Mouse (Mus musculus) kidney, adult 8-10 months (tissue): ENCODE measurements at regions not wholly inside any gene's neighbourhood (a gene's known extent, or its start where the extent isn't known, plus 50 kb on each side); places are given as distances from the start of the nearest gene placed in this dataset.
A peak's percentile ranks its signal among the peaks of the same experiment; 100 is the strongest.
"Not testable (repeated sequence)": the region's sequence is repeated elsewhere in the genome, so short reads cannot be mapped to it uniquely, and the experiment has no call there.

Experiments used
- DNase-seq, 2 experiments: peaks; one replicate each; pipeline ENCODE4 v3.0.0; 2022

DNA sequence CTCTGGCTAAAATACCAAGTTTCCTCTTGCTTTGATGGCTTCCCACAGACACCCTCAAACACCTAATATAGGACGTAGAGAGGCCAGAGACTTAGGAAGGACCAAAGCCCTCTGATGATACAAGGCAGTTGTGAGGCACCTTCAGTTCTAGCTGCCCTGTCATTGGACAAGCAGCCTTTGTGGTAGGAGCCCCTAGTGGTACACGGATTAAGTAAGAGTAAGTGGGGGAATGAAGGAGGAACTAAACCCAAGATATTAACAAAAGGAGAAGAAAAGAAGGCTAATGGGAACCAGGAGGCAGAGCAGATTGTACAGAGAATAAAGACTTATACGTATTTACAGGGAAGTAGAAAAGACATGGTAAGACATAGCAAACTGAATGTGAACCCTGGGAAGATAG, 352.3 kb upstream of the Tmco5 start:
- not testable (repeated sequence) for DNase-seq

DNA sequence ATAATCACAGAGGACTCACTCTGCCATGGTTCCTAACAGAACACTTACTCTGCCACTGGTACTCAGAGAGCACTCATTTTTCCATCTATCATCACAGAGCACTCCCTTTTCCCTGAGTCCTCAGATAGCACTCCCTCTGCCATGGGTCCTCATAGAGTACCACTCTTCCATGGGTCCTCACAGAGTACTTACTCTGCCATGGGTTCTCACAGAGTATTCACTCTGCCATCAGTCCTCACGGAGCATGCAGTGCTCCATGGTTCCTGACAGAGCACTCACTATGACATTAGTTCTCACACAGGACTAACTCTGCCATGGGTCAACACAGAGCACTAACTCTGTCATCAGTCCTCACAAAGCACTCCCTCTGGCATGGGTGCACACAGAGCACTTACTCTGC, 342.0 kb upstream of the Tmco5 start:
- no peak for DNase-seq

DNA sequence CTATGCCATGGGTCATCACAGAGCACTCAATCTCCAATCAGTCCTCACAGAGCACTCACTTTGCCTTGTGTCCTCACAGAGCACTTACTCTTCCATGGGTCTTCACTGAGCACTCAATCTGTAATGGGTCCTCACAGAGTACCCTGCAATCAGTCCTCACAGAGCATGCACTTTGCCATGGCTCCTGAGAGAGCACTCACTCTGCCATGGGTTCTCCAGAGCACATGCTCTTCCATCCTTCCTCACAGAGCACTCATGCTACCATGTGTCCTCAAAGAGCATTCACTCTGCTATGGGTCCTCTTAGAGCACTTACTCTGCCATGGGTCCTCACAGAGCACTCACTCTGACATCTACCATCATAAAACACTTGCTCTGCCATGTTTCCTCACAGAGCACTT, 319.1 kb upstream of the Tmco5 start:
- DNase-seq: no peak

DNA sequence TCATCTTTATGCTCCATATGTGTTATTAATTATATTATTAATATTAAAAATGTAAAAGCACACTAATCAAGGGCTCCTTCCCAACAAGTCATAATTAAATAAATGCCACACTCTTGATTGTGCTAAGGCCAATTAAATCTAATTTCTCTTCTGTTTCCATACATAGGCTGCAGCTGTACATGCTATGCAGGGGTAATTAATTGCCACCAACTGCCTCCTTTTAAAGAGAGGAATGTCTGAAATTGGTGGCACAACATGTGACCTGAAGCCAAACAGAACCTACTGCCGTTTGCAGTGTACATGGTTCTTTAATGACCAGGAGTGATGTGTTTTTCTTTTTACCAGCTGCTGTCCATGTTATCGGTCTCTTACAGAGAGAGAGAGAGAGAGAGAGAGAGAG, 294.5 kb upstream of the Tmco5 start:
- no peak for DNase-seq

DNA sequence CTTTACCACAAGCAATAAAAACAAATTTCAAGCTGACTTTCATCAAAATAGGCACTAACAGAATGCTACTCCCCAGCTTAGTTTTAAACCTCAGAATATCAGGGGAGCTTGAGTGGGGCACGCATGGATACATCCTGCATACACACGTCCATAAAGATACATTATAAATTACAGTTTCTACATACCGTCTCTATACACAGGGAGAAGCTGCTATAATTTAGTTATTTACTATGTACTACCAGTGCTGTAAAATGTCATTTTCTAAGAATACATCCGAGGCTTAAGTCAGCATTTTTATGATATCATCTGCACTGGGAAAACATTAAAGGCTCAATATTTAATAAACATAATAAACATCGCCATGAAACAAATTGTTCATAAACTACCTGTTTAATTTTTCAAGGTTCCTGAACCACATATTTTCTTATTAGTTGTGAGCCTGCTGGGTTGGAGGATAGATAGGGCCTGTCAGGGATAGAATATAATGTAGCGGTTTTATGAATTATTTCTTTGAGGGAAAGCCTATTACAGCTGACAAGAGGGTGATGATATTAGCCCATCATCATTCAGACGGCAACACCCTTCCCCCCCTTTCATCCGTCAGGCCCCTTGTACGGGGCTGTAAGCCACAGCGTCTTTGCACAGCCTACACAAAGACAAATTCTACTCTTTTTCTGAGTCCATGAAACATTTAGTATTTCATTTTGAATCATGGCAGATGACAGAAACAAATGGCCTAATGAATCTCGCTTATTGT, 292.1 kb upstream of the Tmco5 start:
- no peak for DNase-seq

DNA sequence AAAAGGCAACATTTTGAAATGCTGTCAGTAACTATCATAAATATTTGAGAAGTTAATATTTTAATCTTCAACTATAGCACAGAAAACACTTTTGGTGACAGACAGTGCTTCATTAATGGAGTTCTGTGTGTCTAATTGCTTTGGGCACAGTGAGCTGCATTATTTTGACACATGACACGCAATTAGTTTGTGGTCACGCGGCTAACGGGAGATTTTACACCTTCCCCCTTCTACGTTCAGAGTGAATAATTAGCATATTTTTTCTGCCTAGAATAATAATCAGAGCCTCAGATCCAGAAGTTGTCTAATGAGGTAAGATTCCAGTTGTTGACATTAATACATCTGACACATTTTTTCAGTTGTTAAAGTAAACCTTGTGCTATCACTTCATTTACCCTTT, 272.6 kb upstream of the Tmco5 start:
- DNase-seq: no peak

DNA sequence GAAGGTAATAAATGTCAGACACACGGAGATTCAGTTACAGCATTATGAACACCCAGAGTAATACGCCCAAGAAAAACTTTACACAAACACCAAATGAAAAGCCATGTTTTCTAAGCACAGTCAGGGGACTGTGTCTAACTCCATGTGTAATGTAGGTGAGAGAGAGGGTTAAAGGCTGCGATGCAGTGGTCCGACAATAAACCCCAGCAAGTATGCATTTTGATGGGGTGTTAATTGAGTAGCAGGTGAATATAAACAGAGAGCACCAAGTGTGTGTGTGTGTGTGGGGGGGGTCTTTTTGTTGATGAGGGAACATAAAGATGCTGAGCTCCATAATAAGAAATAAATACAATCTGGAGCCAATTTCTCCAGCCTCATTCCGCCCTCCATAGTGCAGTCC, 238.6 kb upstream of the Tmco5 start:
- DNase-seq: no peak

DNA sequence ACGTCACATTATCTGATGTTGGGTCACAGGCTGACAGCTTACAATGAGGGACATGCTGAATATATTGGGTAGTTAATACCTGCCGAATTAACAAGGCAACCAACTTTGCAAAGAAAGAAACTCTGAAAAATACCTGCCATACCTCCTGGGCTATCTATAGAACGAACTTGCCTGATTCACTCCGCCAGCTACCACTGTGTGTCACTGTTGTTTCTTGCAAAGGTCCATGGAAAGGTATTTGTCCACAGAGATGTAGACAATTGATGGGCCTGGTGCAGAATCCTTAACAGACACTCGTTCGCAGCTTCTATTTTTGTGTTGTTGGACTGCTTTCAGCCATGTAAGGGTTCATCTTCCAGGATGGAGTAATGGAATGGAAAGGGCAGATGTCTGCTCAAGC, 226.4 kb upstream of the Tmco5 start:
- DNase-seq: no peak

DNA sequence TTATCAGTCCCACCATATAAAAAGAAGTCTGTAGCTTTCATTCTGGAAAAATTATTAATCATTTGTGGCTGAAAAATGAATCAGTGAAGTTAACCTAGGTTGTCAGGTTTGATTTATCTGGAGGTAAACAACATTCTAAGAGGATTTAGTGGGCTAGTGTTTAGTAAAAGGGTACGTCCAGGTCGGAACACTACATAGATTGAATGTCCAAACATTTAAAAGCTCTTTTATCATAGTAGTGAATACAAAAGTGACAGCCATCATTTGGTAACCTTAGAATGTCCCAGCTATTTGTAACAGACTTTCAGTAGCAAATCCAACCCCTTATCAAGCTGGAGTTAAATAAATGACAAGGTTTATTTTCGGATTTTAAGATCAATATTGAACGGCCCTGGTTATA, 192.7 kb upstream of the Tmco5 start:
- no peak for DNase-seq

DNA sequence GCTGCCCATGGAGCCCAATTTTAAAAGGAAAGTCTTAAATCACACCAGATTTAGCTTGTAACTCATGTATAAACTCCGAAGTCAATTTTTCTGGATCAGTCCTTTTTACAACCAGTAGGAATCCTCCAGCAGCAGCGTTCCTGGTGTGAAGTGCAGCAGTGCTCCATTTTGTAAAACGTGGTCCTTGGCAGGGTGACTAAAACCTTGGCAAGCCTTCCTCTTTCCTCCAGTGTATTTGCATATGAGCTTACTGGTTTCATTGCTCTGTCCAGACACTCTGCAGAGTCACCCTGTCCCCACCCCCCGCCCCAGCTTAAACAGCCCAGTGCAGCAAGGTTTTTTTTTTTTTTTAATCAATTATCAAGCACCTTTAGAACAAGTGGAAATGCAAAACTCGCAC, 180.9 kb upstream of the Tmco5 start:
- DNase-seq: no peak

DNA sequence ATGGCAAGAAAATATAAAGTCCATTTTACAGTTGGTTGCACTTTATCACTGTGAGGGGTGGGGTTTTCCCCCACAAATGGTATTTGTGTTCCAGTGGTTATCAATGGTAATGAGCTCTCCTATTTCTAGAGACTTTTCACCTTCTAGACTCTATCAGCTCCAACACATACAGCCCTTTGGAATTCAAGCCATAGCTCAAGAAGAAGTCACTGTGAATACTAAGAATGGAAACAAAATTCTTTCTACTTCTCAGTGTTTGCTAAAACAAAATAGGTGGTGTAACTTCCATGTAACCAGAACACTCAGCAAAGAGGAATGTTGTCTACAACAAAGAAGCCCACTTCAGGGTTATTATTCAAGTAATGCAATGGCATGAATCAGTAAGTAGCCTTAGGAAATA, 173.8 kb upstream of the Tmco5 start:
- DNase-seq: no peak

DNA sequence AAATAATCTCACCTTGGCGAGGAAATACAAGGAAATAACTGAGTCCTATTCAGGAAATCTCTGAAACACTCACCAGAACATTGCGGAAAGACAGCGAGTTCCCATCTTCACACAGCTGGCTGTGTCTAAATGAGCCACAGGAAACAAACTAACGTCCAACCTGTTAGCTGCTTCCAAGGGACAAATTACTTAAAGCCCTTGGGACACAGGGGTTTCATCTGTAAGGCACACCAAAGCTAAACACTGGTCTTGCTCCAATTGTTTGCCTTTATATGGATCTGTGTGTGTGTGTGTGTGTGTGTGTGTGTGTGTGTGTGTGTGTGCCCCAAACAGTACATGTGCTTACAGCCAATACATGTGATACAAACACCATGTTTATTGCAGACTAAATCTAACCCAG, 168.9 kb upstream of the Tmco5 start:
- peak; percentile 20 to 49 for DNase-seq

DNA sequence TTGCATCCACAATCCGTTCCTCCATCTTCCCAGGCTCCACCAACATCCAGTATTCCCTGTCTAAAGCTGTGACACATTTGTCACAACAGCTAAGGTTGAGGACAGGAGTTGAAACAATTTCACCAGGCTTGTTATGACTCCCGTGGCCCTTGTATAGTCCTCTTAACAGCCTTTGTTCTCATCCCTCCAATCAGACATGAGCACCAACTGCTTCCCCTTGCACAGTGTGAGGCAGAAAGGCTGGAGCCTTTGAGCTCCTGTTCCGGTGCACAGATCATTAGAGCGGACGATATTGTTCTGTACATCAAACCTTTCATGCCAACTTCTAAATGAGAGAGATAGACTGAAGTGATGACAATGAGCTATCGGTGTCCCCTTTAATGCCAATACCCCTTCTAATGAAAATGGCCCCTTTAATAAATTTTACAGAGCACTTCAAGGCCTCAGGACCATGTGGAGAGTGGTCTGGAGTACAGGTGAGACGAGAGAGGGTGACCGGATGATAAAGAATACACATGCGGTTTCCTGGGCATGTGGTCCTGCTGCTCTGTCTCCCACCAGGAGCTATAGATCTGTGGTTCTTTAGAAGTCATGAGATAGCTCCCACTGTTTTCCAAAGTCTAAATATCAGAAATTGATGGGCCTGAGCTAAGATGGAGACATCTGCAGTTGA, 161.8 kb upstream of the Tmco5 start:
- no peak for DNase-seq

DNA sequence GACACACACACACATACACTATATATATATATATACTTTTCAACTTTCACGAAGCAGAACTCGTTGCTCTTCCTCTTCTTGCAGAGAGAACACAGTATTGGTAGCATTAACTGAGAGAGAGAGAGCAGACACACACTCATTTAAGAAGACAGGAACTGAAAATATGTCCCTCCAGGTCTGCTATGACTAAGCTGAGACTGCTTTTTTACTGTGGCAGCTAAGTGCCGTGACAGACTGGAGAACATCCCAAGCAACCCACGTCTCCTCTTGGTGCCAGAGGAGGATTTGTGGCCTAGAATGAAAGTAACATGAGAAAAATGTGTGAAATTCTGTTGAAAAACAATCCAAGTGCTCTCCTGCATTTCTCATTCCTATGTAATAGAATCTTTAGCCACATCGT, 159.9 kb upstream of the Tmco5 start:
- DNase-seq: no peak

DNA sequence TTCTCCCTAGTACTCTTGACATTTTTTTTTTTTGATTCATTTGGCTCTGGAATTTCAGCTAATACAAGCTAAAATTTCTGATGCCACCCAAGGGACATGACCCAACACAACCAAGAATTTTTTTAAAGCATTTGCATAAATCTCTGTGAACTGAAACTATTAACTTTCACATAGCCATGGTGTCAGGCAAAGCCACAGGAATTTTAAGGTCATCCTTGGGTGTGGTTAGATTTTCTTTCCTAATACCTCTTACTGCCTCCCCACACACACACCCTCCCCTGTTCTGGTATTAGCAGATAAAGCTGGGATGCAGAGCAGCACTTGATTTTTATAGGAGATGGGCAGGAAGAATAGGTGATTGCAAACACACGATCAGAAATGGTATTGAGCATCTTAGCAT, 150.9 kb upstream of the Tmco5 start:
- no peak for DNase-seq

DNA sequence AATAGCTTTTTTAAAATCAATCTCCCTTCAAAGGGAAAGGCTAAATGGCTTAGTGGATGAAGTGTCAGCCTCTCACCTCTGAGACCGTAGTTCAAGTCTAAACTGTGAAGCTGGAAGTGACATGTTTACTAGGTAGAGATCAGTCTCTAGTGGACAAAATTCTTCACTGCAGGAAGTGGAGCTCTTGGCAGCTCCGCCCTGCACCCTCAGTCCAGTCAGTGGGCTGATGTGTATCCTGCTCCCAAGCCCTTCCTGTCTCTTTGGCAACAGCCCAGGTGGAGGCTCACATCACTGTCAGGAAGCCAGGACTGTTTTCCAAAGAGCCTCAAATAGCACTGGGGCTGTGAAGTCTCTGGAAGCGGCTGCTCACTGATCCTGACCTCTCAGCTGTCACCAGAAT, 142.8 kb upstream of the Tmco5 start:
- DNase-seq: peak; percentile 75 to 81

DNA sequence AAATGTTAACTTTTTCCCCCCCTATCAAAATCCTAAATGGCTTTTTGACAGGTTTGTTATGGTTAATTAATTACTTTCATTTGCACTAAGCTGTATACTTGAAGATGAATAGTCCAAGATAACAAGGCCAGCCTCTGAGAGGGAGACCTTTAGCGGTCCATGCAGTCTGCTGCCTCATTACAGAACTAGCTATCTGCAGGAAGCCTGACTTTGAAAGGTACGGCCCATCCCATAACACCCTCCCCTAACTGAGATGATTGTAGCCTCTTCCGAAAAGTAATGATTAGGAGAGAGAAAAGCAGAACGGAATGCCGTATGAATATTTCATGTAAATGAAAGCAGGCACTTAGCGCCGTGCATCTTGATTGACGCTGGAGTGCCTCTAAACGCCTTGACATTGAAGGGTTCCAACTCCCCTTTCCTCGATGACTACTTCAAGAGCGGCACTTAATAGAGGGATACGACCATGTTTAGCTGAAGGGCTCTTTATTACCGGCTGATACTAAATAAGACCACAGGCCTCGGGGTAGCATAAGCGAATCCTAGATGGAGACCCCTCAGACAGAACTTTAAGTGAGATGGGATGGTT, 109.9 kb upstream of the Tmco5 start:
- no peak for DNase-seq

DNA sequence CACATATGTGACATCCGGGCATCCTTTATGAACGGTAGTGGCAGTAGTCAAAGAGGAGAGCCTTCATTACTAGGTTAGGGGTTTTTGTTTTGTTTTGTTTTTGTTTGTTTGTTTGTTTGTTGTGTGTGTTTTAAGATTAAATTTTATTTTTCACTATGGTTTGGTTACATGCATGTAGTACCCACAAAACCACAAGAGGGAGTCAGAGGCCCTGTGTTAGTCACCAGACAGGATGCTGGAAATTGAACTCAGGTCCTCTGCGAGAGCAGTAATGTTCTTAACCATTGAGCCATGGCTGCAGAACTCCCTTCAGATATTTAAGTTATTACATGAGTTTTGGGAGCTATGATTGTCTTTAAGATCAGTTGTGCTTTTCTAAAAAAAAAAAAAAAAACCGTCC, 109.3 kb upstream of the Tmco5 start:
- DNase-seq: no peak

DNA sequence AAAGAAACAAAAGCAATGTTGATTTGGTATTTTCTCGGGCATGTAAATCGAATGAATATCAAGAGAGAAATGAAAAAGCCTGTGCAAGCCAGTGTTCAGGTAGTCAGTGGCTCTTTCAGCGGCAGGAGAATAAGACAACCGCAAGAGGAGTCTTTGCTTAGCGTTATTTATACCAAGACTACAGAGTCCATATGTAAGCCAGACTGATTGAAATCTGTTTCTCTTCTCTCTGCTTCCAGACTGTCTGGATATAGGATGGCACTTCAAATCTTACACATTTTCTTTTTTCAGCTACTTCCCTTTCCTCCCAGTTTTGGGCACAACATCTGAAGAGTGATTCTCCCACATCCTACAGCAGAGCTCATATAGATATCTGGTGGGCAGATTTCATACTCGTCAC, 105.9 kb upstream of the Tmco5 start:
- DNase-seq: no peak

DNA sequence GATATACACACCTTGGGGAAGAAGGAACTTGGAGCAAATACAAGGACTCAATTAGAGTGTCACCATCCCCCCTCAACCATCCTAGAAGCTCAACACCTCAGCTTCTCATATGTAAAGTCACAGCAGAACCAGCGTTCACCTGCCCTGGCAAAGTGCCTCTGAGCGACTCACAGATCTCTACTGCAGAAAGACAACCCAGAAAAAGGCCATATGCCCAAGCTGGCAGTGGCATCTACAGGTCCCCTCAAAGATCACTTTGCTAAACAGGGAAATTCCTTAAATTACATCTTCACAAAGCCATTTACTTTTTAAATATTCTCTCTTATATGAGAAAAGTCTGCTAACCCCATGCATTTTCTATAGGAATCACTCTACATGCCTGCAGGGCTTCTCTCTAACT, 78.3 kb upstream of the Tmco5 start:
- DNase-seq: no peak

DNA sequence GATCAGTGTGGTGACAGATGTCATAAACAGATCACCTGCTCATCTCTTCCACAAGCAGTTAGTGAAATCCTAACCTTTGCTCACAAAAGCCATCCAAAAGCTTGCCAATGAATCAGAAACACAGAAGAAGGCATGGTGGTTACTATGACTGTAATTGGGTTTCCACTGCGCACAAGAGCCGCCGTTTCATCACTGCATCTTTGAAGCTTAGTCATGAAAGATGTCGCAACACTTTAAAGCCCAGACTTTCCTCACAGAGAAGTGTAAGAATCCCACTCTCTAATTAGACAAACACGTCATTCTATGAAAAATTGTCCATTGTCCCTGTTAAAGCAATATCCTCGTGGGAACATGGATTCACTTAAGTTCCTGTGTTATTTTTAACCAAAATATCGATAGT, 76.9 kb upstream of the Tmco5 start:
- no peak for DNase-seq

DNA sequence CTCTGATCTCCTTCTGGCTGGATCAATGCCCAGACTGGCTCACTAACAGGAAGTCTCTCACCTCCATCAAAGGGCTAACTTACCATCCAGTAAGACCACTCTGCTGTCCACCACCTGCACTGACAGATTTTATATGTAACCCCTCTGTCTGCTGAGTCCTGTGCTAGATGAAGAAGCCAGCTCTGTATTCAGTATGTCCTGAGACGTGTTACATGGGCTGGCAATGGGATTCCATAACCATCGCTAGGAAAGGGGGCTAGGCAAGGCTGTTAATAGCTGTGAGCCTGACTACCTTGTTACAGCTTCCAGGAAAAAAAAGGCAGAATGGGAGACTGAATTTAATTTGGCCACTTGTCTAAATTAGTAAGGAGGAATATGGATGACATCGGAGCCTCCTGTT, 71.3 kb upstream of the Tmco5 start:
- DNase-seq: no peak

DNA sequence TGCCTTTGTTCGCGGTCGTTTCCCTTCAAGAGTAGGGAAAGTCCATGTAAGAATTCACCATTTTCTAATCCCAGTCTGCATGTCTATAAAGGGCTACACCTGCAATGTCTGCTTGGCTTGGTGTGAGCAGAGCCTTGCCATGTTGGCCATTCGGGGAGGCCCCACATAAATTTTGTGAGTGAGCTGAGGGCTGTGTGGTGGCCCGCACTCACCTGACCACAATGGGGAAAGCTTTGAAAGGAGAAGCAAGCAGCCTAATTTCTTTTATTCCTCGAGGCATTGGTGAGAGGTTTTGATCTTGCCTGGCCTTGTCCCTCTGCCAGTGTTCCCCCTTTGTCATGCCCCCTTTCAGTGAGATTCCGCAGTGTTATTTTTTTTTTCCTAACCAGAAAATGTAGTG, 70.9 kb upstream of the Tmco5 start:
- DNase-seq: no peak

DNA sequence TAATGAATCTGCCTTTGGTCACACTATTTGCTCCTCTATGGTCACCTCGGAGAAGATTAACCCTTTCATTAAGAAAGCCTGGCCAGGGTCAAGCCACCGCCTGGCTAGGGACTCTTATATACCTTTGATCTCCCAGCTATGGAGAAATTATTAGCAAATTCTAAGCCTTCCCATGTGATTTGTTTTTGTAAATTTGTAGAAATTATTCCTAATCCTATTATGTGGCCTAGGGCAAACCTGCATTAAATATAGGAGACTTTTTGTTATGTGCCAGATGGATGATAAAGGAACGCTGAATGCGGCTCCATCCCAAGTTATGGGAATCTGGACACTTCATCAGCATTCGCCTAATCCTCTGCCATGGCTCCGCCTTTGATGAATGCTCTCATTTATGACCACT, 70.4 kb upstream of the Tmco5 start:
- DNase-seq: no peak

DNA sequence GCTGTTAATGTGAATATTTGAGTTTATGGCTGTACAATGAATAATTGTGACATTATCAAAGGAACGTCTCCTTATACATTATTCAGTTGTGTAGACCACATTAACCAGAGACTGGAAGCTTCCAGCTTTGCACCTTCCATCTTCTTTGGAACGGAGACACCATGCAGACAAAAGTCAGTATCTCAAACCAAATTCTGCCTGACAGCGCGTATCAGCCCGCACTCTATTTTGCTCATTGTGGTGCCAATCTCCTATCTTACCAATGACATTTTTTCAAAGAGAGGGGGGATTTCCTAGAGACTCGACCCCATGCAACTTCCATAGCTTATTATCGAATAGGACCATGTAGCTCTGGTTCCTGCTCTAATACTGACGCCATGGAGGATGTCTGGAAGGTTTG, 69.9 kb upstream of the Tmco5 start:
- DNase-seq: no peak
